Mouse (Mus musculus) fibroblast of lung, adult 2 months (primary cell): ENCODE data around the gene Dnah10.

Experiments used
- DNase-seq: peaks from one replicate; pipeline ENCODE4 v3.0.0-alpha.2; 2011; ENCODE audit warnings: low read depth

Dnah10 gene

DNA sequence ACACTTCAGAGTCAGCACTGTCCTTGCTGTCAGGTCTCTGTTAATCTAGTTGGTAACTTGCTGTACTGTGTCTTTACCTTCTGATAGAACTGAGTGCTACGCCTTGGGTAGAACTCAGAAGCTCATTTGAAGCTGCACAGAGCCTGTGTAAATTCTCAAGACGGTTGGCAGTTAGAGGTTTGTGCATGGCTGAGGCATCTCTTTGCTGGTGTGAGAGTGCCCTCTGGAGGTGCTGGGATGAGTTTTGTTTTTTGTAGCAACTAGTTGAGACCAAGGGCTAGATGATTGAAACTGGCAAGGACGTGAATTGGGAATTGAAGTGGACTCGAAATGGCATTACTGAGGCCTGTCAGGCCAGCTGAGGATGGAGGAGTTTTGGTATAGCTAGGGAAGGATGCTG, 144.1 kb downstream of the Dnah10 start:
- DNase-seq = peak; percentile 57

DNA sequence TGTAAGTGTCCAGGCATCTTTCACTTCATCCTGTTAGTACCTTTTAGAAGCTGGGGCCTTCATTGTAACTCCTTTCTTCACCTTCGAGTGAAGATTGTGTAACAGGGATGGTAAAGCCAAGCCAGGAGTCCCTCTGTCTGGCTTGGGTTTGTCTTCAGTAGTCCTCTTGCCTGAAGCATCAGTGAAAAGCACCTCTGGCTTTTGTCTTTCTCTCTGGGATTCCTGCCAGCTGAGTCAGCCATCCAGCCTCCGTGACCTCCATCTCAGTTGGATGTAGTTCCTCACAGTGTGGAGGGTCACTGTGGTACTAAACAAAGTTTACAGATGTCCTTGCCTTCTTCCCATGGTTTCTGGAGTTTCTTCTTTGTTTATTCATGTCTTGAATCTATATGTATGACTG, 147.1 kb downstream of the Dnah10 start:
- DNase-seq = no peak

GRCm38 (mm10) chr5:124873096-124873495, 148.2 kb downstream of the Dnah10 start:
- no peak for DNase-seq

DNA sequence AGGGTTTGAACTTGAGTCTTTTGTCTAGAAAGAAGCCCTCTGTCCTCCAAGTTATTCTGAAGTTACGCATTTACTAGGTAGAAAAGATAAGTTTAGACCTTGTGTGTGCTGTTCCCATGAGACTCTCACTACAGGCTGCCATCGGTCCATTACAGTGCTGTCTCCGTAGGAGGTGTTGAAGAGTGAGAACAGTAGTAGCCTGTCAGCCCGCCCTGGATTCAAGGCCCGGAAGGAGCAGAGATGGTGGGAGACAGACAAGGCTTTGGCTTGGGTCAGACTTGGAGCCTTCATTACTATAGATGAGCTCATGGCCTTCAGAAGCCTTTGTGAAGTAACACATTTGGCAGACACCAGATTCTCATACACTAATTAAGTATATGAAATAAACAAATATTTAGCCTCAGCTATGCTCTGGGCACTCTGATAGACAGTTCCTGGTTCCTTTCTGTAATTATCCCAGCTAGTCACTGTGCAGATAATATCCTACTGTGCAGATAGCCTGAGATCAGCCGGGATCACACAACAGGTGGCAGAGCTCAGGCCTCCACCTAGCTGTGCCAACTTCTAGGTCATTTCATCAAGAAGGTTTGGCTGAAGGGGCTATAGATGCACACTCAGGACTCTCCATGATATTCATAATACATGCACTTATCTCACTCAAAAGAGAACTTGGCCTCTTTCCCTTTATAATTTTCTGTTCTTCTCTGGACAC, 149.2 kb downstream of the Dnah10 start:
- no peak for DNase-seq

- no peak for DNase-seq
These were observed 154.4 kb downstream of the Dnah10 start for GRCm38 (mm10) chr5:124879251-124879650.

DNA sequence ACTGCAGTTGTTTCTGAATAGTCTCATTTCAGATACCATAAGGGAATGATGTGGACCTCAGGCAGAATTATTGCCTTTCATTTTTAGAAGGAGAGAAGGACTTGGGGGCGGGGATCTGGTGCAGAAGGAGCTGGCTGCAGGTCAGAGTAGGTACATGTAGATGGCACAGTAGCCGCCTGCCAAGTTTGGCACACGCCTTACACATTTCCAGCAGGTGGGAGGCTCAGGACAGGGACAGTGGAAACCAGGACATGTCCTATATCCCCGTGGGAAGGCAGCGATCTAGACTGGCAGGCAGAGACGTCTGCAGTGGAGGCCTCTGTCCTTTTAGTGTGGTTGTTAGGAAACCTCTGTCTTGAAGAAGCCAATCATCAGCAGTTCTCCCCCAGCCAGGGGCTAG, 154.9 kb downstream of the Dnah10 start:
- no peak for DNase-seq

GRCm38 (mm10) chr5:124883877-124884276, 159.0 kb downstream of the Dnah10 start:
- DNase-seq = no peak
